Mouse (Mus musculus): ENCODE measurements around the gene Calcoco2. TPM values are rescaled to one million over a fixed set of nuclear protein-coding genes. Genes with fewer than 3 reads are reported as not detected.

Gene Calcoco2
- polyA plus RNA-seq, 1 experiment: not detected

- TF ChIP-seq GATA1 (IDR thresholded peaks at IDR 0.05; ENCODE audit: low read length): no peak
These were observed 19.0 kb downstream of the Calcoco2 start for GRCm38 (mm10) chr11:96092674-96093291.

DNA sequence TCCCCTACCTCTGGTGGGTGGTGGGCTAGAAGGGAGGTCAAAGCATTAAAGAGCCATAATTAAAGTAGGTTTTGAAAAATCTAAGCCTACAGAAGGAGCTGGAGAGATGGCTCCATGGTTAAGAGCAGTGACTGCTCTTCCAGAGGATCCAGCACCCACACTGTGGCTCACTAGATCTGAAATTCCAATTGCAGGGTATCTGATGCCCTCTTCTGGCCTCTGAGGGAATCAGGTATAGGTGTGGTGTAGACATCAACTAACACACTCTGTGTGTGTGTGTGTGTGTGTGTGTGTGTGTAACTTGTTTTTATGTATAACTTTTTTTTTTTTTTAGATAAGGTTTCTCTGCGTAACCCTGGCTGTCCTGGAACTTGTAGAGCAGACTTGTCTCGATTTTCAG is 20.7 kb downstream of the Calcoco2 start:
- no peak for TF ChIP-seq GATA1 (IDR thresholded peaks at IDR 0.05; ENCODE audit: low read length)

DNA sequence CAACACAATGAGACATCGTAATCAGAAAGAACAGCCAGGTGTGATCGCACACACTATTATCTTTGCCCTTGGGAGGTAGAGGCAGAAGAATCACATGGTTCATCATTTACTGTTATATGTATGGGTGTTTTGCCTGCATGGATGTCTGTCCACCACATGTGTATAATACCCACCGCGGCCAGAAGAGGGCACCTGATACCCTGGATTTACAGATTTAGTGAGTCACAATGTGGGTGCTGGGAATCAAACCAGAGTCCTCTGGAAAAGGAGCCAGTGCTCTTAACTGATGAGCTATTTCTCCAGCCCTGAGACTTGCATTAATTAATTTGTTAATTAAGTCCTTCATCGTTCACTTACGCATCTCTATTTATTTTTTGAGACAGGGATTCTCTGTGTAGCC is 23.8 kb downstream of the Calcoco2 start:
- TF ChIP-seq GATA1 (IDR thresholded peaks at IDR 0.05; ENCODE audit: low read length): no peak

DNA sequence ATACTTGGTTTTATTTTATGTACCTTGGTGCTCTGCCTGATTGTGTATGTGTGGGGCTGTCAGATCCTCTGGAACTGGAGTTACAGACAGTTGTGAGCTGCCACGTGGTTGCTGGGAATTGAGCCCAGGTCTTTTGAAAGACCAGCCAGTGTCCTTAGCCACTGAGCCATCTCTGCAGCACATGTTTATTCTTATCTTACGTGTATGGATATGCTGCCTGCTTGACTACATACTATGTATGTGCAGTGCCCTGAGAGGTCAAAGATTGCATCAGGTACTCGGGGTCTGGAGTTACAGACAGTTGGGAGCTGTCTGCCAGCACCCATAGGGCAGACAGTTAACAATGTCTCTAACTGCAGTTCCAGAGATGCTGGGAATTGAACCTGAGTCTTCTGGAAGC is 29.1 kb downstream of the Calcoco2 start:
- no peak for TF ChIP-seq GATA1 (IDR thresholded peaks at IDR 0.05; ENCODE audit: low read length)

DNA sequence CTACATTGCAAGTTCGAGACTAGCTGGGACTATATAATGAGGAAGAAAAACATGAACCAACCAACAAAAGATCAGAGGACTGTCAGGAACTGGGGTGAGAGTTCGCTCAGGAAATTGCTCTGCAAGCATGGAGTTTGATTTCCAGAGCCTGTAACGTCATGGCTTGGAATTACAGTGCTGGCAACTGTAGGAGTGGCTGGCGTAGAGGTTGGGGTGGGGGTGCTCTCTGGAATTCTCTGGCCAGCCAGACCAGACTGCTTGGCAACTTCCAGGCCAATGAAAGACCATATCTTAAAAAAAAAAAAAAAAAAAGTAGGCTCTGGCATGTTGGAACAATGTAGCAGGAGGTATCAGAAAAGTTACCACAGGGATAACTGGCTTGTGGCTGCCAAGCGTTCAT is 31.0 kb downstream of the Calcoco2 start:
- TF ChIP-seq GATA1 (IDR thresholded peaks at IDR 0.05; ENCODE audit: low read length): no peak

DNA sequence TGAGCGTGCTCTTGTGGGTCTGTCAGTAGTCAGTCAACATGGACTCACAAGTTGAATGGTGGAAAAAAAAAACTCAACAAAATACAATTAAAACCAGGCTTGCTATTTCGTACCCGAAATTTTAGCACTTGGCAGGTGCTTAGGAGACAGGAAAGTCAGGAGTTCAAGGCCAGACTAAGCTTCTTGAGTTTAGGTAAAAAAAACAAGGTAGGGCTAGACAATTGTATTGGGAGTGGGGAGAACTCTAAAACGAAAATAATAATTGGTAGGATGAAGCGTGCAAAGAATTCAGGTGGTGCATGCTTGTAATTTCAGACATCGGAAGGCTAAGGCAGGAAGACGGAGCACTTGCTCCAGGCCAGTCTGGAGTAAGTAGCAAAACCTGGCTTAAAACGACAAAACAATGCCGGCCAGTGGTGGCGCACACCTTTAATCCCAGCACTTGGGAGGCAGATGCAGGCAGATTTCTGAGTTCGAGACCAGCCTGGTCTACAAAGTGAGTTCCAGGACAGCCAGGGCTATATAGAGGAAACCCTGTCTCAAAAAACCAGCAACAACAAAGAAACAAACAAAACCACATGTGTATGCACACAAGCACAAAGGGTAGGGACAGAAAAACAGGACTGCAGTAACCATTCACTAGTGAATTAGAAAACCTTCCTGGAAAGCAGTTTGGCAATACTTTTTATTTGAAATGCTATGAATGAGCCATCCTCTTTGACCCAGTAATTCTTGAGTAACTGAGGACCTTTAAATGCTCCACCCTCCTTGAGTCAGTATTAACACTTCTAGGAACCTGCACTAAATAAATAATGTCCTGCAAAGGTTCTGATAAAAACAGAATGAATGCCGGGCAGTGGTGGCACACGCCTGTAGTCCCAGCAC is 35.3 kb downstream of the Calcoco2 start:
- no peak for TF ChIP-seq GATA1 (IDR thresholded peaks at IDR 0.05; ENCODE audit: low read length)

GRCm38 (mm10) chr11:96075509-96076220 is 36.1 kb downstream of the Calcoco2 start, which contains the start of gene Atp5g1:
Atp5g1 (minus strand) TSS chr11:96075670.
- no peak for TF ChIP-seq GATA1 (IDR thresholded peaks at IDR 0.05; ENCODE audit: low read length)

GRCm38 (mm10) chr11:96075177-96075508 is 36.6 kb downstream of the Calcoco2 start:
- TF ChIP-seq GATA1 (IDR thresholded peaks at IDR 0.05; ENCODE audit: low read length): no peak

- no peak for TF ChIP-seq GATA1 (IDR thresholded peaks at IDR 0.05; ENCODE audit: low read length)
These were observed 37.2 kb downstream of the Calcoco2 start for GRCm38 (mm10) chr11:96074351-96075176.

DNA sequence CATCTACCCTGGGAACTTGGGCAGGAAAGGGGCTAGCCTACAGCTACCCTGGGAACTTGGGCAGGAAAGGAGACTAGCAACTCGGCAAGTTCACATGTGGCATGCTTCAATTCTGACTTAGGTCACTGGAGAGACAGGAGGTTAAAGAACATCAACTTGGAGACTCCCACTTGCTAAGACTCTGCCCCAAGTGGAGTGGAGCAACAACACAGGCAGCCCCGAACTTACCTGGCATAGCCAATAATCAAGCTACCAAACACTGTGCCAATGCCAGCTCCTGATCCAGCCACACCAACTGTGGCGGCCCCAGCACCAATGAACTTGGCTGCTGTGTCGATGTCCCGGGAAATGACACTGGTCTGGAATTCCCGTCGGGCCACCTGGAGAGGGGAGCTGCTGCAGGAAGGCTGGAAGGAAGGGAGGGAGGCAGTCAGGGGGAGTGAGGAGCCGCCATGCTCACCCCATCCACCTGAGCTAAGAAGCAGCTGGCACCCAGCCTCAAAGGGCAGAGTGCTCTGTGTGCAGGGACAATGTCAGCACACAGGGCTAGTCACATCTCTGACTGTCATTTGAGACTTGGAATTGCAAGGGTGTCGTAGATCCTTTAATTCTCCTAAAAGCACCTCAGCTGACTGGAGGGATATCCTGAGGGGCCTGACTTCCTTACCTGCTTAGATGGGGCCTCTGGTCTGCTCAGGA is 38.3 kb downstream of the Calcoco2 start:
- TF ChIP-seq GATA1 (IDR thresholded peaks at IDR 0.05; ENCODE audit: low read length): no peak

DNA sequence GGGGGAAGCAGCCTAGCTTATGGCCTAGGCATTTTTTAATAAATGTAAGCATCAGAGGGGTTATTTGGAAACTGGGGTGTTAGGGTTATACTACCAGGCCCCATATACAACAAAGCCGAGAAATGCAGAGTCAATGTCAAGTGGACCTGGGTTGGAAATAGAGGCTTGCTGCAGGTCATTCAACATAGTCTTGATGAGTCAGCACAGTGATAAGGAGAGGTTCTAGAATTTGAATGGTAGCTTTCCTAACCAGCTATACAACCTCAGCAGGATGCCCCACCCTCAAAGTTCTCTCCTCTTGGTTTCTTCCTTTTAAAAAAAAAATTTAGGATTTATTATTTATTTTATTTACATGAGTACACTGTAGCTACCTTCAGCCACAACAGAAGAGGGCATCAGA is 40.8 kb downstream of the Calcoco2 start:
- TF ChIP-seq GATA1 (IDR thresholded peaks at IDR 0.05; ENCODE audit: low read length): no peak

DNA sequence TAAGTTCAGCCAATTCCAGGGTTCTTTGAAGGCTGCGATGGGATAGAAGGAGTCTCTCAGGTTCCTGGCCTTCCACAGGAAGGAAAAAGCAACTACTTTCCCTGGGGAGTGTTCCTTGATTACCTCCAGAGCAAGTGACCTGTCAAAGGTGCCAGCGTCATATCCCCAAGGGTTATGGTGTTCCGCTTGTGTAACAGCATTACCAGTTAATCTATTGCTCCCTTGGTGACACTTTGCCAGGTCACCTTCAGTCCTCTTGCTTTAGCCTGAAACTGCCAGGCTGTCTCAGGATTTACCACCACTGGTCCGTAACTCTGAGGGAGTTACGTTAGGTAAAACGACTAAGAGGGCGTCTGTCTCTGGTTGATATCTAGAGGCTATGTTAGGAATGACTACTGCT is 41.4 kb downstream of the Calcoco2 start:
- TF ChIP-seq GATA1 (IDR thresholded peaks at IDR 0.05; ENCODE audit: low read length): no peak

DNA sequence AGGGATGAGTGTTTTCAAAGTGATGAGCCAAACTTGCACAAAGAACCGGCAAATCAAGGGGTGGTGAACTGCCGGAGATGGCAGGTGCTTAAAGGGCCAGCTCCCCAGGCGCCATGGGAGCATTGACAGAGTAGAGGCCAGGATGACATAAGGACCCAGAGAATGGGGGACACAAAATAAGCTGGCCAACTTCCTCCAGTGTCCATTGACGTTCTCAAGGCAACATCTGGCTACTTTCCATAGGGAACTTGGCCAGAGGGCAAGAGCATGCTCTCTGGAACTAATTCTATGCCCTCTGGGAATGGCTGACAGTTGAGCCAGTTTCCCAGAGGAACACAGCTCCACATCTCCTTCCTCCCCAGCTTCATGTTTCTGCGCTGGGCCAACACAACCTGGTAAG is 43.5 kb downstream of the Calcoco2 start:
- TF ChIP-seq GATA1 (IDR thresholded peaks at IDR 0.05; ENCODE audit: low read length): no peak

- TF ChIP-seq GATA1 (IDR thresholded peaks at IDR 0.05; ENCODE audit: low read length): no peak
These were observed 46.4 kb downstream of the Calcoco2 start, which contains the start of gene Ube2z for GRCm38 (mm10) chr11:96065215-96065911. Ube2z (minus strand) TSS chr11:96065388.

All from G1E-ER4 (cell line).